Mouse (Mus musculus): Measurements from ENCODE around the gene Inhbb. TPM values are rescaled to one million over a fixed set of nuclear protein-coding genes. Genes with fewer than 3 reads are reported as not detected.

Inhbb gene
- polyA plus RNA-seq, 1 experiment from 2014 or later, result 1.8 TPM

DNA sequence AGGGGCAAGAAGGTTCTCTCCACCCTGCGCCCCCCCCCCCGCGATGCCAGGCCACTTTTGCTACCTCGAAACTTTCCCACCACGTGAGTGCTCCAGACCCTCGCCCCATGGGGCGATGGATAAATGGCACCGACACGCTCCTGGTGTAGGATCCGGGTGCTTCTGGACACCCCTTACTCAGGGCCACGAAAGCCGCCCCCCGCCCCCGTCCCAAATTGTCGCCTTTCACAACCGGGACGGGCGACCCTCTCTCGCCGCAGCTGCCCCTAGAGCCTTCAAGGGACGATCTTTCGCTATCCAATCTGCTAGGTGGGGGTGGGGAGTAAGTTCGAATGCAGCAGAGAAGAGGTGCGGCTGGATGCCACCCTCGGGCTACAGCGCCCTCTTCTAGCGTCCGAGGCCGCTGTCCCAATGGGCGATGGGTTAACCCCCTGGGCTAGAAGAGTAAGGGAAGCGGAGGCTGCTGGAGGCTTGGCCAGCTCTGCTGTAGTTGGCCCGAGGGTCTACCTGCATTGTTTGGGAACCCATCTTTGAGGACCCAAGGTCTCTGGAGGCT lies 490 bp upstream of the Inhbb start:
- no peak for ATAC-seq
- Histone ChIP-seq H3K4me2 (ENCODE audit: low read length) (peak overlapping the region; percentile 98), H3K27ac (ENCODE audit: low read length) (no peak overlapping the region), H3K9ac (ENCODE audit: low read depth, low read length) (peak overlapping the region; percentile 70), H3K9me3 (replicated peaks; ENCODE audit: control insufficient read depth, low read length, poor library complexity, severe bottlenecking) (no peaks in the 10 kb centered on the region), H3K27me3 (ENCODE audit: control insufficient read depth, insufficient read depth, low read depth, low read length) (peaks cover 30% of the 10 kb centered on the region), H3K36me3 (ENCODE audit: control insufficient read depth, insufficient read depth, low read length) (no peaks in the 10 kb centered on the region), H3K4me1 (ENCODE audit: control insufficient read depth, insufficient read depth, low read length) (peaks cover 21% of the 10 kb centered on the region), H3K4me3 (ENCODE audit: low read depth, low read length) (peak overlapping the region; percentile 57)
- WGBS, result under 1% methylated on average over 31 of the region's 32 CpGs

DNA sequence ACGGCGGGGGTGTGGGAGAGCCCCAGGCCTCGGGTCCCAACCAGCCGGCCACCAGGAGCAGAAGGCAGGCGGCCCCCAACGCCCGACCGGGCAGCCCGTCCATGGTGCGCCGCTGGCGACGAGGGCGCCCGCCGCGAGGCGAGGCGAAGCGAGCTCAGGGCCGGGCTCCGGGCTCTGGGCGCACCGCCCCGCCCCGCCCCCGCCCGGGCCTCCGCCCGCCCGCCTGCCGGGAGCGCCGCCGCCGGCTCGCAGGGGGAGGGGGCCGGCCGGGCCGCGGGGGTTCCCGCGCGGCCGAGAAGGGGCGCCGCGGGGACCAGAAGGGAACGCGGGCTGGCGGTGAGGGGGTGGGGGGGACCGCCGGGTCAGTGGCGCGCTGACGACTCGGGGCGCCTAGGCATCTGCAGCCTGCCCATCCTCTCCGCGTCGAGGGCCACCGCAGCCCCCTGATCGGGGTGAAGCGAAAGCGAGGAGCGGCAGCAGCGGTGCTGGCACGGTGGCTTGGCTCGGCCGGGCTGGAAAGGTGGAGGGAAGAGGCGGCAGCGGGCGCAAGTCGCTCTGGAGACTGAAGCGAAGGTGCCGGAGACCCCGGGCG lies 968 bp downstream of the Inhbb start:
- H3K27me3 ChIP-seq (ENCODE audit: control insufficient read depth, insufficient read depth, low read depth, low read length), result peaks cover 35% of the 10 kb centered on the region
- no peaks in the 10 kb centered on the region for H3K36me3 ChIP-seq (ENCODE audit: control insufficient read depth, insufficient read depth, low read length)

DNA sequence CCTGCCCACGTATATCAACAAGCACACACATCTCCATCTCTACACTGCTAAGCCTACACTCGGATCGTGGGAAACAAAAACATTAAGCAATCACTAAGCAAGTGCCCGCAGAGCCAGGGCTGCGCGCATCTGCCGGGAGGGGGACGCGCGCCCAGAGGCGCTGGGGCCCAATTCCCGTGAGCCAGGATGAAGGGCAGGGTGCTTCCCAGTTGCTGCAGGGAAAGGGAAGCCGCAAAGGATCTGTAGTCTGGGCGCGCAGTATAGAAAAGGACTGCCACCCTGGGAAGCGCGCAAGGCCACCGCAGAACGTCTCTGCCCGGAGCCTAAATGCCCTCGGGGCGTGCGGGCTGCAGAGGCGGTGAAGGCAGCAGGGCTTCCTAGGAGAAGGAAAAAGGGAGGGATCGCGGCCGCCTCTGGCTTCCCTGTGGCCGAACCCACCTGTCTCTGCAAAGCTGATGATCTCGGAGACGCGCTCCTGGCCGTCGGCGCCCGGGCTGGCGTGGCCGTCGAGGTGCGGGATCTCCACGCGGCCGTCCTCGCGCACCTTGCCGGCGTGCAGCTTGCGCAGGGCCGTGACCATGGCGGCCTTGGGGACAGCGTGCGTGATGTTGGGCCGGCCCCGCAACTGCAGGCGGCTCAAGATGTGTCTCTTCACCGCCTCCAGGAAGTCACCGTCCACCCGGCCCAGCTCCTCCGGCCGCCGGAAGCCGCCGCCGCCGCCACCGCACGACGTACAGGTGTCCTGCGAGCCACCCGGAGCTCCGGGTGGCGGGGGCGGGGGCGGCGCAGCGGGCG lies 1.7 kb downstream of the Inhbb start:
- Histone ChIP-seq H3K4me3 (ENCODE audit: low read depth, low read length) (peak overlapping the region; percentile 57), H3K9ac (ENCODE audit: low read depth, low read length) (peak overlapping the region; percentile 70), H3K36me3 (ENCODE audit: control insufficient read depth, insufficient read depth, low read length) (no peaks in the 10 kb centered on the region), H3K4me2 (ENCODE audit: low read length) (peak overlapping the region; percentile 98), H3K9me3 (replicated peaks; ENCODE audit: control insufficient read depth, low read length, poor library complexity, severe bottlenecking) (no peaks in the 10 kb centered on the region), H3K4me1 (ENCODE audit: control insufficient read depth, insufficient read depth, low read length) (peaks cover 21% of the 10 kb centered on the region), H3K27ac (ENCODE audit: low read length) (peak overlapping the region; percentile 63), H3K27me3 (ENCODE audit: control insufficient read depth, insufficient read depth, low read depth, low read length) (peaks cover 35% of the 10 kb centered on the region)
- 1% methylated on average over 68 of the region's 76 CpGs for WGBS
- ATAC-seq, result peak; percentile 8

More for the DNA sequence above, 968 bp downstream of the Inhbb start:
- Histone ChIP-seq H3K4me2 (ENCODE audit: low read length) (peak overlapping the region; percentile 98), H3K4me3 (ENCODE audit: low read depth, low read length) (peak overlapping the region; percentile 57), H3K4me1 (ENCODE audit: control insufficient read depth, insufficient read depth, low read length) (peaks cover 21% of the 10 kb centered on the region), H3K9me3 (replicated peaks; ENCODE audit: control insufficient read depth, low read length, poor library complexity, severe bottlenecking) (no peaks in the 10 kb centered on the region), H3K27ac (ENCODE audit: low read length) (peak overlapping the region; percentile 28), H3K9ac (ENCODE audit: low read depth, low read length) (peak overlapping the region; percentile 70)
- ATAC-seq, result peak; percentile 14
- WGBS, result 0% methylated on average over 36 of the region's 78 CpGs

DNA sequence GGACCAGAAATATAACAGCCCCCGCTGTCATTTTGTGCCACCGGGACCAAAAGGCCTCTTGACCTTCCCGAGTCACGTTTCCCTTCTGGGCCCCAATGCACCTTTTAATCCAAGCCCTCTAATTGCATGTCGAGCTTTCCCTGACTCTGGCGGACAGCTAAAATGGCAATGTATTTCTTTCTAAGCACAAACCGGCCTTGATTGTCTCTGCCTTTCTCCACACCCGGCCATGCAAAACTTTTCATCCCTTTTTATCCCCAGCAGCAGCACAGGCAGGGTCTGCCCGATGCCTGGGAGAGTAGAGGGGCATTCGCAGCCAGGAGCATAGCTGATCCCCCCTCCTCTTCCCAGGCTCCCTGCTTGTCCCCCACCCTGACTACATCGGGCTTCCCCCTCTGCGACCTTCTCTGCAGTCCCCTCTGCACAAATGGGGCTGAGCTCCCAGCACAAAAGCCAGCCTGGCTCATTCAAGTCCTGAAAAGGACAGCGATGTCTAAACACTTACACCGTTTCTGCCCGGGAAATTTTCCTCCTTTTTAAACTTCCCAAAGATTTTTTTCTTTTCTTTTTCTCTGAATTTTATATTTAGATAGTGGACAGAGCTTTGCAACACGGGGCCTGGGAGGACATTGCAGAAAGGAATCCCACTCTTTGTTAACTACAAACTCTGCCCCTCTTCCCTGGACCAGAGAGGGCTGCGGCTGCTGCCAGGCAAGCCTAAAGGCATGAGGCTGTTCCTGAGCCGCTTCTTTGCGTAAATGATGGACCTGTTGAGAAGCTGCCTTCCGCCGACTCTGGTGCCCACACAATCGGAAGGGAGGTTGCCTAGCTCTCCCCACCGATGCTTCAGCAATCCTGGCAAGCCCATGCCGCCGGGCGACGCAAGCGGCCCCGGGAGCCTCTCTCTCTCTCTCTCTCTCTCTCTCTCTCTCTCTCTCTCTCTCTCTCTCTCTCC lies 2.6 kb downstream of the Inhbb start:
- H3K36me3 ChIP-seq (ENCODE audit: control insufficient read depth, insufficient read depth, low read length), result no peaks in the 10 kb centered on the region
- no peaks in the 10 kb centered on the region for H3K9me3 ChIP-seq (replicated peaks; ENCODE audit: control insufficient read depth, low read length, poor library complexity, severe bottlenecking)
- peak overlapping the region; percentile 63; the same call in 1 of the 2 replicates for H3K27ac ChIP-seq (ENCODE audit: low read length)
- ATAC-seq, result no peak
- peak overlapping the region; percentile 57 for H3K4me3 ChIP-seq (ENCODE audit: low read depth, low read length)
- peaks cover 30% of the 10 kb centered on the region for H3K27me3 ChIP-seq (ENCODE audit: control insufficient read depth, insufficient read depth, low read depth, low read length)
- peak overlapping the region; percentile 3 for H3K9ac ChIP-seq (ENCODE audit: low read depth, low read length)
- peak overlapping the region; percentile 98 for H3K4me2 ChIP-seq (ENCODE audit: low read length)
- peaks cover 21% of the 10 kb centered on the region for H3K4me1 ChIP-seq (ENCODE audit: control insufficient read depth, insufficient read depth, low read length)
- WGBS, result 2% methylated on average over 29 of the region's 29 CpGs

DNA sequence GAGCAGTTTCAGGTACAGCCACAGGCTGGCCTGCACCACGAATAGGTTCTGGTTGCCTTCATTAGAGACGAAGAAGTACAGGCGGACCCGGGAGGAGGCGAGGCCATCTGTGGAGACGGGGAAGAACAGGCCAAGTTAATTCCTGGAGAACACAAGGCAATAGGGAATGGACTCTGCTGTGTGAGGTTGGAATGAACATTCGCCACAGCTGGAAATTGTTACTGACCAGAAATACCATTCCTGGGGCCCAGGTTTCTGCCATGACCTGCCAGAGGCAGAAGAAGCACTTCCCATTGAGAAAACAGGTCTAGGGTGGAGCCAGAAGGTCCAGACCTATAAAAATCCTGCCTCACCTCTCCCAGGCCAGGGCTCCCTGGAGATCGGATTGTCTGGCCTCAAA lies 4.1 kb downstream of the Inhbb start:
- Histone ChIP-seq H3K36me3 (ENCODE audit: control insufficient read depth, insufficient read depth, low read length) (no peaks in the 10 kb centered on the region), H3K4me2 (ENCODE audit: low read length) (no peak overlapping the region), H3K4me1 (ENCODE audit: control insufficient read depth, insufficient read depth, low read length) (peaks cover 21% of the 10 kb centered on the region), H3K27ac (ENCODE audit: low read length) (no peak overlapping the region), H3K9ac (ENCODE audit: low read depth, low read length) (no peak overlapping the region), H3K4me3 (ENCODE audit: low read depth, low read length) (no peak overlapping the region), H3K9me3 (replicated peaks; ENCODE audit: control insufficient read depth, low read length, poor library complexity, severe bottlenecking) (no peaks in the 10 kb centered on the region), H3K27me3 (ENCODE audit: control insufficient read depth, insufficient read depth, low read depth, low read length) (peaks cover 21% of the 10 kb centered on the region)
- no peak for ATAC-seq
- 70% methylated on average over 8 of the region's 8 CpGs for WGBS

DNA sequence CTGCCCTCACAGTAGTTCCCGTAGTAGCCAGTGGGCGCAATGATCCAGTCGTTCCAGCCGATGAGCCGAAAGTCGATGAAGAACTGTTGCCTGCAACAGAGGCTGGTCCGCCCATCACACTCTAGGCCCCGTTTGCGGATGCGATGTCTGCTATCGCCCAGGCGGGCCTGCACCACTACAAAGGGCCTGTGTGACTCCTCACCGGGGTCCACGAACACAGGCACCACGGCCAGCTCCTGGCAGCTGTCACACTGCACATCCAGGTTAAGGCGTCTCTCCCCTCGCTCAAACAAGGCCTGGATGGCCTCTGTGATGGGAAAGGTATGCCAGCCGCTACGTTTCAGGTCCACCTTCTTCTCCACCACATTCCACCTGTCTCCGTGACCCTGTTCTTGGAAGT lies 4.5 kb downstream of the Inhbb start:
- no peaks in the 10 kb centered on the region for H3K36me3 ChIP-seq (ENCODE audit: control insufficient read depth, insufficient read depth, low read length)
- H3K4me1 ChIP-seq (ENCODE audit: control insufficient read depth, insufficient read depth, low read length), result peaks cover 18% of the 10 kb centered on the region
- no peaks in the 10 kb centered on the region for H3K9me3 ChIP-seq (replicated peaks; ENCODE audit: control insufficient read depth, low read length, poor library complexity, severe bottlenecking)
- peaks cover 17% of the 10 kb centered on the region for H3K27me3 ChIP-seq (ENCODE audit: control insufficient read depth, insufficient read depth, low read depth, low read length)
- no peak overlapping the region for H3K9ac ChIP-seq (ENCODE audit: low read depth, low read length)
- no peak overlapping the region for H3K4me2 ChIP-seq (ENCODE audit: low read length)
- H3K4me3 ChIP-seq (ENCODE audit: low read depth, low read length), result no peak overlapping the region
- WGBS, result 86% methylated on average over 20 of the region's 20 CpGs
- ATAC-seq, result no peak
- no peak overlapping the region for H3K27ac ChIP-seq (ENCODE audit: low read length)

DNA sequence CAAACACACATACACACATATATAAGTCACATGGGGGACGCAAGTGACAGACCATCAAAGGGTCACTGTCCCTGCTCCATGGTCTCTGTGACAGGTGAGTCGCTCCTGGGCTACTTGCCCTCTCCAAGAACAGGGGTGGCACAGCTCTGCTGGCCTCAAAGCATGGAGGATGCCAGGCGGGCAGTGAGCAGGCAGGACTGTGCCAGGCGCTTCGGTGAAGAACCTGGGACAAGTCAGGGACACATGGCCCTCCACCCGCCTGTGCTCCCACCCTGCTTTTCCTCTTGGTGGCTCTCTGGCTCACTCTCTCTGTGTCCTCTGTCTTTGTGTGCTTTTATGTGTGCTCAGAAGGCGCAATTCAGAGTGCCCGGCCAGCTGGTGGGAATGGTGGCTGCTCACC lies 5.4 kb downstream of the Inhbb start:
- H3K27ac ChIP-seq (ENCODE audit: low read length), result no peak overlapping the region
- no peaks in the 10 kb centered on the region for H3K9me3 ChIP-seq (replicated peaks; ENCODE audit: control insufficient read depth, low read length, poor library complexity, severe bottlenecking)
- H3K9ac ChIP-seq (ENCODE audit: low read depth, low read length), result no peak overlapping the region
- ATAC-seq, result no peak
- peaks cover 15% of the 10 kb centered on the region for H3K4me1 ChIP-seq (ENCODE audit: control insufficient read depth, insufficient read depth, low read length)
- WGBS, result 80% methylated on average over 8 of the region's 8 CpGs
- H3K27me3 ChIP-seq (ENCODE audit: control insufficient read depth, insufficient read depth, low read depth, low read length), result peaks cover 16% of the 10 kb centered on the region
- H3K36me3 ChIP-seq (ENCODE audit: control insufficient read depth, insufficient read depth, low read length), result no peaks in the 10 kb centered on the region
- H3K4me3 ChIP-seq (ENCODE audit: low read depth, low read length), result no peak overlapping the region
- H3K4me2 ChIP-seq (ENCODE audit: low read length), result no peak overlapping the region

DNA sequence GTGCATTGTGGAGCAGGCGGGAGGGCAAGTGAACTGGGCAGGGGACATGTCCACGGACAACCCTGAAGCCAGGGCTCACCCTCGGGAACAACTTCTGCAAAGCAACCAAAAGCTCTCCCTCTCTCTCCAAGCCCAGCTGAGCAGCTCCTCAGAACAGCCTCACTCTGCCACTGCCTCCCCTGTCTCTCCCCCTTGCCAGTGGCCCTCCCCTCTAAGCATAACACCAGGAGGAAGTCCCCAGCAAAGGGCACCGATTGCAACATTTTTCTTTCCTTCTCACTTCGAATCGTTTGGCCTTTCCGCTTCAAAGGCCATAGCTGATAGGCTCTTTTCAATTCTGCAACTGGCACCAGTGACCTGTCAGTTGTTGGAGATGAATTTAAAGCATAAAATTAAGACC lies 5.9 kb downstream of the Inhbb start:
- Histone ChIP-seq H3K27me3 (ENCODE audit: control insufficient read depth, insufficient read depth, low read depth, low read length) (peaks cover 16% of the 10 kb centered on the region), H3K27ac (ENCODE audit: low read length) (no peak overlapping the region), H3K36me3 (ENCODE audit: control insufficient read depth, insufficient read depth, low read length) (no peaks in the 10 kb centered on the region), H3K4me3 (ENCODE audit: low read depth, low read length) (no peak overlapping the region), H3K9me3 (replicated peaks; ENCODE audit: control insufficient read depth, low read length, poor library complexity, severe bottlenecking) (no peaks in the 10 kb centered on the region), H3K4me1 (ENCODE audit: control insufficient read depth, insufficient read depth, low read length) (peaks cover 12% of the 10 kb centered on the region), H3K9ac (ENCODE audit: low read depth, low read length) (no peak overlapping the region), H3K4me2 (ENCODE audit: low read length) (no peak overlapping the region)
- WGBS, result 71% methylated on average over 7 of the region's 7 CpGs
- no peak for ATAC-seq
